Comparison of ENCODE assay signal across 21 mouse cellular contexts in genomic region chr7:101326006-101326405, GRCm38 (mm10). TPM values are rescaled to one million over a fixed set of nuclear protein-coding genes. Genes with fewer than 3 reads are reported as not detected.
DNase-seq lines count a peak whose midpoint lies in the region; ATAC-seq and TF ChIP-seq lines count a peak whose summit lies in the region.
"Had no signal": no experiment of that assay in that cellular context is flagged by ENCODE, and none has a peak within 500 bp of the region (broad histone marks: within the 10 kb centered on the region; RNA-seq: fewer than 3 reads in every experiment).

No protein-coding gene starts in this region.

- DNase-seq in kidney, adult 11 months: peak; percentile 76
- DNase-seq in liver, embryonic 13.5 days: no peak
- DNase-seq in liver: no peak
- DNase-seq in forebrain, embryonic 10.5 days (ENCODE audit: extremely low spot score, low spot score): no peak
- DNase-seq: adrenal gland, postnatal 25 days; cerebellum, postnatal 10 days; gastrocnemius, postnatal 36 days; heart, postnatal 36 days; lung, adult 18-20 months; lung, postnatal 10 days; thymus, postnatal 14 days had no signal

- no peak overlapping the region for H3K4me3 ChIP-seq in kidney, embryonic 16.5 days (ENCODE audit: low read length)
- H3K4me3 ChIP-seq in liver, embryonic 13.5 days (replicated peaks): no peak overlapping the region
- H3K4me3 ChIP-seq in intestine, postnatal 0 days (ENCODE audit: low read depth, low read length): no peak overlapping the region
- no peak overlapping the region for H3K4me3 ChIP-seq in olfactory bulb, adult 2 months (ENCODE audit: insufficient read depth, low read depth, low read length)
- no peak overlapping the region for H3K4me3 ChIP-seq in forebrain, embryonic 10.5 days
- H3K4me3 ChIP-seq: embryonic facial prominence, embryonic 10.5 days; heart, embryonic 15.5 days; hindbrain, embryonic 13.5 days; midbrain, embryonic 10.5 days; neural tube, embryonic 15.5 days had no signal

- H3K36me3 ChIP-seq in kidney, embryonic 16.5 days (ENCODE audit: insufficient read depth, low read length): no peaks in the 10 kb centered on the region
- H3K36me3 ChIP-seq in liver, embryonic 13.5 days: peaks cover 42% of the 10 kb centered on the region
- peaks cover 8% of the 10 kb centered on the region; the same call in 1 of the 2 replicates for H3K36me3 ChIP-seq in intestine, postnatal 0 days (ENCODE audit: control insufficient read depth, insufficient read depth)
- no peaks in the 10 kb centered on the region for H3K36me3 ChIP-seq in forebrain, embryonic 10.5 days (replicated peaks)
- H3K36me3 ChIP-seq: heart, embryonic 15.5 days; hindbrain, embryonic 13.5 days; midbrain, embryonic 10.5 days; neural tube, embryonic 15.5 days had no signal

- TF ChIP-seq CTCF in intestine, postnatal 0 days (IDR thresholded peaks at IDR 0.05; ENCODE audit: low read depth): no peak
- TF ChIP-seq CTCF in olfactory bulb, adult 2 months (IDR thresholded peaks at IDR 0.05; ENCODE audit: insufficient read depth, low read depth, low read length): no peak

- TF ChIP-seq POLR2A in olfactory bulb, adult 2 months (IDR thresholded peaks at IDR 0.05; ENCODE audit: insufficient read depth, low read depth, low read length): no peak

- no peaks in the 10 kb centered on the region for H3K27me3 ChIP-seq in kidney, embryonic 16.5 days (ENCODE audit: insufficient read depth, low read length)
- no peaks in the 10 kb centered on the region for H3K27me3 ChIP-seq in liver, embryonic 13.5 days
- no peaks in the 10 kb centered on the region for H3K27me3 ChIP-seq in intestine, postnatal 0 days (replicated peaks; ENCODE audit: control insufficient read depth, insufficient read depth, low read length)
- peaks cover 40% of the 10 kb centered on the region for H3K27me3 ChIP-seq in forebrain, embryonic 10.5 days (ENCODE audit: poor library complexity, severe bottlenecking)

- no peak overlapping the region for H3K9ac ChIP-seq in kidney, embryonic 16.5 days (replicated peaks; ENCODE audit: low read length)
- peak overlapping the region; percentile 35 for H3K9ac ChIP-seq in liver, embryonic 13.5 days
- no peak overlapping the region for H3K9ac ChIP-seq in intestine, postnatal 0 days (ENCODE audit: low read depth, low read length)
- H3K9ac ChIP-seq: heart, embryonic 15.5 days; hindbrain, embryonic 13.5 days; neural tube, embryonic 15.5 days had no signal

- peaks cover 34% of the 10 kb centered on the region for H3K4me1 ChIP-seq in kidney, embryonic 16.5 days (ENCODE audit: insufficient read depth, low read length)
- peaks cover 88% of the 10 kb centered on the region for H3K4me1 ChIP-seq in liver, embryonic 13.5 days (replicated peaks)
- H3K4me1 ChIP-seq in intestine, postnatal 0 days (replicated peaks; ENCODE audit: control insufficient read depth, insufficient read depth, low read length): peaks cover 12% of the 10 kb centered on the region; the same call in 1 of the 2 replicates
- peaks cover 69% of the 10 kb centered on the region for H3K4me1 ChIP-seq in olfactory bulb, adult 2 months (ENCODE audit: control insufficient read depth, insufficient read depth, low read length)
- H3K4me1 ChIP-seq in forebrain, embryonic 10.5 days: peaks cover 41% of the 10 kb centered on the region

- ATAC-seq in kidney, embryonic 16.5 days (ENCODE audit: low FRiP score, low TSS enrichment): no peak
- ATAC-seq in liver, embryonic 13.5 days (ENCODE audit: low read depth): no peak
- ATAC-seq in intestine, postnatal 0 days: no peak
- ATAC-seq: CD4-positive, CD25-positive, alpha-beta regulatory T cell, adult 4 months; forebrain, embryonic 16.5 days had no signal

- no peak overlapping the region for H3K4me2 ChIP-seq in kidney, embryonic 16.5 days (replicated peaks; ENCODE audit: low read depth, low read length)
- 0 out of 2 replicates have a peak overlapping the region, but pooled peaks have one; percentile 15 for H3K4me2 ChIP-seq in liver, embryonic 13.5 days
- H3K4me2 ChIP-seq in intestine, postnatal 0 days (replicated peaks; ENCODE audit: low read depth): peak overlapping the region; percentile 13; the same call in 1 of the 2 replicates
- H3K4me2 ChIP-seq: heart, embryonic 15.5 days; hindbrain, embryonic 13.5 days; neural tube, embryonic 15.5 days had no signal

- WGBS in kidney, embryonic 16.5 days: 78% methylated on average over 5 of the region's 5 CpGs
- 72% methylated on average over 5 of the region's 5 CpGs for WGBS in liver, embryonic 13.5 days (ENCODE audit: insufficient replicate concordance)
- WGBS in intestine, postnatal 0 days: 62% methylated on average over 5 of the region's 5 CpGs
- 93% methylated on average over 5 of the region's 5 CpGs for WGBS in olfactory bulb, adult 2 months
- 90% methylated on average over 5 of the region's 5 CpGs for WGBS in forebrain, embryonic 10.5 days

- H3K9me3 ChIP-seq in kidney, embryonic 16.5 days (ENCODE audit: low read length): no peaks in the 10 kb centered on the region
- no peaks in the 10 kb centered on the region for H3K9me3 ChIP-seq in liver, embryonic 13.5 days (replicated peaks)
- no peaks in the 10 kb centered on the region for H3K9me3 ChIP-seq in intestine, postnatal 0 days (ENCODE audit: control insufficient read depth)
- H3K9me3 ChIP-seq in forebrain, embryonic 10.5 days: no peaks in the 10 kb centered on the region
- H3K9me3 ChIP-seq: embryonic facial prominence, embryonic 10.5 days; heart, embryonic 15.5 days; hindbrain, embryonic 13.5 days; midbrain, embryonic 10.5 days; neural tube, embryonic 15.5 days had no signal

- no peak overlapping the region for H3K27ac ChIP-seq in kidney, embryonic 16.5 days (ENCODE audit: low read length)
- H3K27ac ChIP-seq in liver, embryonic 13.5 days: 0 out of 2 replicates have a peak overlapping the region, but pooled peaks have one; percentile 79
- peak overlapping the region; percentile 35; the same call in 1 of the 2 replicates for H3K27ac ChIP-seq in intestine, postnatal 0 days (ENCODE audit: low read depth, low read length)
- H3K27ac ChIP-seq in olfactory bulb, adult 2 months (ENCODE audit: insufficient read depth, low read depth, low read length): peak overlapping the region; percentile 4; the same call in 1 of the 2 replicates
- no peak overlapping the region for H3K27ac ChIP-seq in forebrain, embryonic 10.5 days
- H3K27ac ChIP-seq: embryonic facial prominence, embryonic 10.5 days; heart, embryonic 15.5 days; hindbrain, embryonic 13.5 days; midbrain, embryonic 10.5 days; neural tube, embryonic 15.5 days had no signal

RNA-seq across cellular contexts. Expression of gene Stard10, which starts 9.1 kb away (rescaled TPM):
- 57.7 and 66.8 TPM in 2 replicates for polyA plus RNA-seq in kidney, embryonic 16.5 days (2015; fragmentation: Nextera tagmentation; extraction: Ambion mirVana)
- 78.5 and 81.3 TPM in 2 replicates for polyA plus RNA-seq in liver, embryonic 13.5 days (2015; fragmentation: Nextera tagmentation; extraction: Ambion mirVana)
- polyA plus RNA-seq in intestine, postnatal 0 days (2015; fragmentation: Nextera tagmentation; extraction: Ambion mirVana): 63.7 and 71.7 TPM in 2 replicates
- not detected in 2 replicates for polyA plus RNA-seq in olfactory bulb, adult 2 months (2012; ENCODE audit: insufficient read depth, insufficient read length, low replicate concordance, missing spikeins)
- polyA plus RNA-seq in forebrain, embryonic 10.5 days (2016; fragmentation: Nextera tagmentation; extraction: Ambion mirVana): 9.1 and 9.6 TPM in 2 replicates

RNA-seq across cellular contexts. Expression of gene Arap1, which starts 21.9 kb away (rescaled TPM):
- polyA plus RNA-seq in kidney, embryonic 16.5 days (2015; fragmentation: Nextera tagmentation; extraction: Ambion mirVana): 106 and 112 TPM in 2 replicates
- 13.1 and 14.8 TPM in 2 replicates for polyA plus RNA-seq in liver, embryonic 13.5 days (2015; fragmentation: Nextera tagmentation; extraction: Ambion mirVana)
- polyA plus RNA-seq in intestine, postnatal 0 days (2015; fragmentation: Nextera tagmentation; extraction: Ambion mirVana): 31.2 and 35.3 TPM in 2 replicates
- polyA plus RNA-seq in olfactory bulb, adult 2 months (2012; ENCODE audit: insufficient read depth, insufficient read length, low replicate concordance, missing spikeins): not detected in 2 replicates
- 11.7 and 12.9 TPM in 2 replicates for polyA plus RNA-seq in forebrain, embryonic 10.5 days (2016; fragmentation: Nextera tagmentation; extraction: Ambion mirVana)

RNA-seq across cellular contexts. Expression of gene Atg16l2, which starts 24.0 kb away (rescaled TPM):
- polyA plus RNA-seq in kidney, embryonic 16.5 days (2015; fragmentation: Nextera tagmentation; extraction: Ambion mirVana): 23.7 TPM in 2 replicates
- polyA plus RNA-seq in liver, embryonic 13.5 days (2015; fragmentation: Nextera tagmentation; extraction: Ambion mirVana): 4.2 and 4.9 TPM in 2 replicates
- 5.2 and 6.2 TPM in 2 replicates for polyA plus RNA-seq in intestine, postnatal 0 days (2015; fragmentation: Nextera tagmentation; extraction: Ambion mirVana)
- not detected in 2 replicates for polyA plus RNA-seq in olfactory bulb, adult 2 months (2012; ENCODE audit: insufficient read depth, insufficient read length, low replicate concordance, missing spikeins)
- 18.4 and 25.9 TPM in 2 replicates for polyA plus RNA-seq in forebrain, embryonic 10.5 days (2016; fragmentation: Nextera tagmentation; extraction: Ambion mirVana)

Comparison
In these comparisons a context has a peak if more than half of its experiments do, and no peak if none do; other contexts are left out.
1. H3K27ac ChIP-seq: peak in liver, embryonic 13.5 days (single experiment), intestine, postnatal 0 days (single experiment) and olfactory bulb, adult 2 months (single experiment); none in kidney, embryonic 16.5 days (single experiment) and forebrain, embryonic 10.5 days (single experiment).
2. RNA of gene Stard10, which starts 9.1 kb away (polyA plus RNA-seq): 78.5 to 81.3 TPM in liver, embryonic 13.5 days, 63.7 to 71.7 TPM in intestine, postnatal 0 days, 57.7 to 66.8 TPM in kidney, embryonic 16.5 days and 9.1 to 9.6 TPM in forebrain, embryonic 10.5 days; not detected in olfactory bulb, adult 2 months; every median in the first group is over 10 times any median in the second.